Mouse (Mus musculus) monocyte, adult 2 months (primary cell): ENCODE results near the gene Gm8978.
A peak's percentile ranks its signal among the peaks of the same experiment; 100 is the strongest.
"Not testable (repeated sequence)": the region's sequence is repeated elsewhere in the genome, so short reads cannot be mapped to it uniquely, and the experiment has no call there.

Experiments
- DNase-seq, 2 experiments: peaks; one replicate each; pipeline ENCODE4 v3.0.0; 2022; ENCODE audit warnings: low spot score in 2 of 2, low read depth in 1 of 2

Gm8978 gene

DNA sequence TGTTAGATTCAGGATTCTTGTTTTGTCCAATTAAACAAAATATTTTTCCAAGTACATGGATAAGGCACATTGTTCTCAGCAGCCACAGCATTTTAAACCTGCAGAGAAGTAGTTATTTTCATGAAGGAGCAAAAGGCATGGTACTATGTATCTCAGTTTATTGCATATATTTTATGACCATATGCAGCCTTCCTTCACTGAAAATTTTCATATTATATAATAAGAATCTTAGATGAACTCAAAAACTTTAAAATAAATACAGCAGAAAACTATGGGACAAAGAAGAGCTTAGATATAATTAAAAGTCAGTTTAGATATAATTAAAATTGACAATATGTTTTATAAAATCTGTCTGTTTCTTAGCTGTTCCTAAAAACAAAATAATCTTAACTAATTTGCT, at the start of gene Gm8978:
Gene Gm8978 (minus strand): TSS at position 101 of the 400 bp plus-strand sequence.
- DNase-seq: not testable (repeated sequence)

DNA sequence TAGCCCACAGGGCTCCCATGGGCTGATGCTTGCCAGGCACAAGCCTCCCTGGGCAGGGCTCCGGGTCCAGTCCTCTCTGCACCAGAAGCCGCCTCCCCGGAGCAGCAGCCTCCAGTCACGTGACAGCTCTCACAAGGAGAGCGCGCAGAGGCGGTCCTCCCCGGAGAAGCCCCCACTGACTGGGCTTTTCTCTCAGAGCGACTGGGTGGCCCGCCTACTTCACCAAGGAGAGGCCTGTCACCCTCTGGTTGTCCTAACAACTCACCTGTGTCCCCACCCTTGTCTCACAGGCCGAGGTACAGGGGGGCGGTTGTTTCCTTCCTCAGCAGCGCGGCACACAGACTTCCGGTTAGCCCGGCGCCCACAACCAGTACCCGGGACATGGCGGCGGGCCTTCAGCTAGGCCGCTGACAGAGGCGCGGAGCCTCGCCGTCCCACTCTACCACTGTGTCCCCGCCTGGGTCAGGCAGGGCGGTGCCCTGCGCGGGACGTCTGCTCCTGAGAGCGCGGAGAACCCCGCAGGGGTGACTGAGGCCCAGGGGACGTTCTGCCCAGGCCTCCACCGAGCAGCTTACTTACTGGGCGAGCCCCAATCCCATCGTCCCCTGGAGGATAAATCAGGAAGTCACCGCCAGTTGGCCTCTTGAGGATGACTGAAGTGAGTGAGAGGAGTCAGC, 35.3 kb downstream of the Gm8978 start:
- peak in 1 of 2 experiments; percentile 9 for DNase-seq

DNA sequence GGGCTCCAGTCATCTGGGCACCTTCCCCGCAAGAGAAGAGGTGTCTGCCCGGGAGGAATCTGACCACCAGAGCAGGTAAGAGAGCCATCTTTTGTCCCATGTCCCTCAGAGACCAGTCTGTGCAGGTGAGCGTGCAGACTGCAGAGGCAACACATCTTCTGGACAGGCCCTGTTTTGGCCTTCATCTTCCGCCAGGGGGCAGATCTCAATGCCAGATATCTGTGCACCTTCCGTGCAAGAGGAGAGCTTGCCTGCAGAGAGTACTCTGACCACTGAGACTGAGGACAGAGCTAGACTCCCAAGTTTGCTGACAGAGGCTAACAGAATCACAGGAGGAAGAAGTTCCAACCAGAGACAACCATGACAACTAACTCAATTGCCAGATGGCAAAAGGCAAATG, 56.5 kb downstream of the Gm8978 start:
- DNase-seq: not testable (repeated sequence)
